Mouse (Mus musculus): ENCODE measurements around the gene Cacna1d.

Cacna1d gene

DNA sequence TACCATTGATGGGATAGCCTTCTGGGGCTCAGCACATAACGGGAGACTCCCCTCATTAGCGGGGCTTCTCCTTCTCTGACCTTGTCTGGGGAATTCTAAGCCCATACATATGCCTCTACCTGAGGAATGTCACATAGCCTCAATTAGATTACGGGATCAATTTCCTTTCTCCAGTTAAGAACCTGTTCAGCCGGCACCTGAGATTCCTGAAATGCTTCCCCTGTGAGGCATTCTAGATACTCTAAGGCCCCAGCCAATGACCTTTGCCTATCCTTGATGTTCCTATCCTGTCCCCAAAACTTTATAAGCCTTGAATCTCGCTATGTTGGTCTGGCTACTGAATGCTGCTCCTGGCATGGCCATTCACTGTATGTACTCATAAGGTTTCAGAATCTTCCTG, 17.6 kb downstream of the Cacna1d start:
- in situ Hi-C loops (cut with MboI; ENCODE audit: low pct_unique_long_range_greater_than_20kb in 1 of 2, low sequenced_read_pairs in 2 of 2, unreplicated experiment in 1 of 2), result no loop called here

- in situ Hi-C loops (cut with MboI; ENCODE audit: low pct_unique_long_range_greater_than_20kb in 1 of 2, low sequenced_read_pairs in 2 of 2, unreplicated experiment in 1 of 2), result no loop called here
These were observed 27.9 kb downstream of the Cacna1d start for GRCm38 (mm10) chr14:30463312-30463711.

DNA sequence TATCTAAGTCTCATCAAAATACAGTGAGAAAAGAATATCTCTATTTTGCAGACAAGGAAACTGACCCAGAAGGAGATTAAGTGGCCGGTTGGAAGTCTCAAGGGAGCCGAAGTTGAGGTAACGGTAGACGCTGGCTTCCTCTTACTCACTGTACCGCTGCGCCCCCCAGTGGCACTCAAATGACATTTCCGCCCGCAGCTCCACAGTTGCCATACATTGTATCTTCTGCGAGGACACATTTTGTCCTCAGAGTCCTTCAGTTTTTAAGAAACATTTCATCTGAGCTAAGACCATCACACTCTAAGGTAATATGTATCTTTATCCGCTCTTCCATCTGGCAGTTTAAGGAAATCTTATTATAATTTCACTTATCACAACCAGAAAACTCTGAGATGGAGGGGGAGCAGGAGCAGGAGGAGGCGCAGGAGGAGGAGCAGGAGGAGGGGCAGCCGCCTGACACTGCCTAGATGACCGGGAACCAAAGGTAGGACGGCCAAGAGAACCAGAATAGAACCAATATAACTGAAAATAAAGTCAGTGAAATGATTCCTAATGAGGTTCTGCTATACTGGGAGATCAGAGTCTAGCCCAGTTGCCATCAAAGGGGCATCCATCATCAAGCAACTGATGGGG, 31.2 kb downstream of the Cacna1d start:
- in situ Hi-C loops (cut with MboI; ENCODE audit: low pct_unique_long_range_greater_than_20kb in 1 of 2, low sequenced_read_pairs in 2 of 2, unreplicated experiment in 1 of 2), result loop anchor here in 1 of 2 experiments (10.0 kb wide), 1 partner anchor 325 kb away; no protein-coding TSS in a partner anchor

- in situ Hi-C loops (cut with MboI; ENCODE audit: low pct_unique_long_range_greater_than_20kb in 1 of 2, low sequenced_read_pairs in 2 of 2, unreplicated experiment in 1 of 2), result loop anchor here in 1 of 2 experiments (10.0 kb wide), 1 partner anchor 324 kb away; no protein-coding TSS in a partner anchor
These were observed 32.4 kb downstream of the Cacna1d start for GRCm38 (mm10) chr14:30458820-30459219.

DNA sequence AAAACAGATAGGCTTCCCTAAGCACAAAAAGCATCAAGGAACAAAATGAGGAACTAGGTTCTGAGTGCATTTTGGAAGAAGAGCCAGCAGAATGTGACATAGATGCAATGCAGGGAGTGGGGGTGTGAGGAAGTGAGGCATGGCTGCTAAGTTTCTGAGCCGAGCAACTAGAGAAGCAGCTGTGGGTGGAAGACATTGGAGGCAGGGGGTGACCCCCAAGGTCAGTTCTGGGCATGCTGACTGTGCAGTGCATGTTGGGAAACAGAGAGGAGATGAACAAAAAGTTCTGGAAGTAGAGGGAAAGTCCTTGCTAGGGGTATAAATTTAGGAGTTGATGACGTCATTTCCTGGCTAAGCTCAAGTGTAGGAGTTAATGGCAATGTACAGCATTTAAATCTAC, 33.4 kb downstream of the Cacna1d start:
- in situ Hi-C loops (cut with MboI; ENCODE audit: low pct_unique_long_range_greater_than_20kb in 1 of 2, low sequenced_read_pairs in 2 of 2, unreplicated experiment in 1 of 2), result loop anchor here in 1 of 2 experiments (10.0 kb wide), 1 partner anchor 323 kb away; no protein-coding TSS in a partner anchor

GRCm38 (mm10) chr14:30457436-30457835, 33.8 kb downstream of the Cacna1d start:
- in situ Hi-C loops (cut with MboI; ENCODE audit: low pct_unique_long_range_greater_than_20kb in 1 of 2, low sequenced_read_pairs in 2 of 2, unreplicated experiment in 1 of 2), result loop anchor here in 1 of 2 experiments (10.0 kb wide), 1 partner anchor 323 kb away; no protein-coding TSS in a partner anchor

DNA sequence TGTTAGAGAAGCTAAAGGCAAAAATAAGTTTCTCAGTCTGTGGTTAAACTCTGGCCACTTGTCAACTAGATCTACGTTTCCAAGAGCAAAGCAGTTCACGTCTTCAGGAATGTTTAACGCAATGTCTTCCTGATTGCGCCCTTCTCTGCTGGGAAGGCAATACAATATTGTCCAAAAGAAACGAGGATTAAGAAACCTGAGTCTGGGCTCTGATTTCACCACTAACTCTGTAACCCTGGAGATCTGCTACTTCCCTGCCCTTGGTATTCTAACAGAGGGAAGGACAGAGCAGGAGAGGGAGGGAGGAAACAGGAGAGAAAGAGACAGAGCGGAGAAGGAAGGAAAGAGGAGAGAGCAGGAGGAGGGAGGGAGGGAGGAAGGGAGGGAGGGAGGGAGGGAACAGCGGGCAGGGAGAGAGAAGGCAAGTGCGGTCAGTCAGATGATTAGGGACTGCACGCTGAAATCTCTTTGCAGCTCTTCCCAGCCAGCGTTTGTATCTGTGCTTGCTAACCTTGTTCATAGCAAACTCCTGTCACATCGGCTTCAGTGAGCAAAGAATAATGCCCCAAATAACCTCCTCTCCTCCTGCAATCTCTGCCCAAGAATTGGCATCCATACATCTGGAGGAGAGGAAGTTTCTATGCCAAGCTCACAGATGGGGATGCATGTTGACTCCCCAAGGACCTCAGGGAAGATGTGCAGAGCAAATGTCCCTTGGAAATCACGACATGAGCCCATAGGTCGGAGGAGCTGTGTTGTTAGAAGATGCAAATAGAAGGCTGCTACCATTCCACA, 35.3 kb downstream of the Cacna1d start:
- in situ Hi-C loops (cut with MboI; ENCODE audit: low pct_unique_long_range_greater_than_20kb in 1 of 2, low sequenced_read_pairs in 2 of 2, unreplicated experiment in 1 of 2), result loop anchor here in 1 of 2 experiments (10.0 kb wide), 1 partner anchor 321 kb away; no protein-coding TSS in a partner anchor

DNA sequence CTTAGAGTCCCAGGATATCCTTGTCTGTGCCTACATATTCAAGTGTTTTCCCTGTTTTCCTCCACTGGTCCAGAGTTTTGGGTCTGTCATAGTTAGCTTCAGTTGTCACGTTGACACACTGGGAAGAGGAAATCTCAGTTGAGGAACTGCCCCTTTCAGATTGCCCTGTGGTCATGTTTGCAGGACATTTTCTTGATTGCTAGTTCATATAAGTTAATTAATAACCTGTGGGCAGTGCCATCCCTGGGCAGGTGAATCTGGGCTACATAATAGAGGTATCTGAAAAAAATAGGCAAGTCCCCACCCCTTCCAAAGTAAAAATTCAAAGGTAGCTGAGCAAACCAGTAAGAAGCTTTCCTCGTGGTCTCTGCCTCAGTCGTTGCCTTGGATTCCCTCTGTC, 51.3 kb downstream of the Cacna1d start:
- in situ Hi-C loops (cut with MboI; ENCODE audit: low pct_unique_long_range_greater_than_20kb in 1 of 2, low sequenced_read_pairs in 2 of 2, unreplicated experiment in 1 of 2), result no loop called here

GRCm38 (mm10) chr14:30435316-30435715, 55.9 kb downstream of the Cacna1d start:
- in situ Hi-C loops (cut with MboI; ENCODE audit: low pct_unique_long_range_greater_than_20kb in 1 of 2, low sequenced_read_pairs in 2 of 2, unreplicated experiment in 1 of 2), result no loop called here

DNA sequence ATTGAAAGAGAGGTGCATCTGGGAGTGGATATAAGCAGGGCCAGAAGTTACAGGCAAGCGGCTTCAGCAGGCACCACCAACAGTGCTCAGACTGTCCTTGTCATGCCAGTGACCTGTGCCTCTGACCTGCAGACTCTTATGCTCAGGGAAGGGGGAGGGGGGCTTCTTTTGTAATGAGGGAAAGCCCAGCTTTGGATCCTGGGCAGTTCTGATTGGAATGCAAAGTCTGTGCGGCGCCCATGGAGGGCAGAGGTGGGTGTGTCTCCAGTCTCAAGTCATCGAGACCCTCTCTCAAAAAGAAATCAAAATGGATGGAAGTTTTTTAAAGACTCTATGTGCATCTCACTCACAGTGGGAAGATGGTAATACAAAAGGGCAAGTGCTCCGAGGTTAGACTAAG, 60.8 kb downstream of the Cacna1d start:
- in situ Hi-C loops (cut with MboI; ENCODE audit: low pct_unique_long_range_greater_than_20kb in 1 of 2, low sequenced_read_pairs in 2 of 2, unreplicated experiment in 1 of 2), result no loop called here

DNA sequence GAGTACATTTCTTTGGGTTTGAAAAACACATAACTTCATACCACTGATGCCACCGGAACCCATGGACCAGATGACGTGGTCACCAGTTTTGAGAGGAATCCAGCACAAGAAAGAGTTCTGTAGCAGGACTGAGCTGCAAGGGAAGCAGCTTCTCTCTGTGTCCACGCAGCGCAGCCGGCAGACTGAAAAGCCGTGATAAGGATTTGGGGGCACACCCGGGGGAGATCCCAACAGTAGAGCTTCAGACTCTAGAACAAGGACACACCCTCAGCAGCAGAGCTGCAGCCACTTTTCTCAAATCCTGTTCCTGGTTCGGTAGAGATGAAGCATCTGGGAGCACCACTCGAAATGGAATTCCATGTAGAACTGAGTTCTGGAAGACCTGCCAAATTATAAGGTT, 61.2 kb downstream of the Cacna1d start:
- in situ Hi-C loops (cut with MboI; ENCODE audit: low pct_unique_long_range_greater_than_20kb in 1 of 2, low sequenced_read_pairs in 2 of 2, unreplicated experiment in 1 of 2), result no loop called here

GRCm38 (mm10) chr14:30429606-30430005, 61.6 kb downstream of the Cacna1d start:
- in situ Hi-C loops (cut with MboI; ENCODE audit: low pct_unique_long_range_greater_than_20kb in 1 of 2, low sequenced_read_pairs in 2 of 2, unreplicated experiment in 1 of 2), result no loop called here

- in situ Hi-C loops (cut with MboI; ENCODE audit: low pct_unique_long_range_greater_than_20kb in 1 of 2, low sequenced_read_pairs in 2 of 2, unreplicated experiment in 1 of 2), result no loop called here
These were observed 62.5 kb downstream of the Cacna1d start for GRCm38 (mm10) chr14:30428757-30429156.

DNA sequence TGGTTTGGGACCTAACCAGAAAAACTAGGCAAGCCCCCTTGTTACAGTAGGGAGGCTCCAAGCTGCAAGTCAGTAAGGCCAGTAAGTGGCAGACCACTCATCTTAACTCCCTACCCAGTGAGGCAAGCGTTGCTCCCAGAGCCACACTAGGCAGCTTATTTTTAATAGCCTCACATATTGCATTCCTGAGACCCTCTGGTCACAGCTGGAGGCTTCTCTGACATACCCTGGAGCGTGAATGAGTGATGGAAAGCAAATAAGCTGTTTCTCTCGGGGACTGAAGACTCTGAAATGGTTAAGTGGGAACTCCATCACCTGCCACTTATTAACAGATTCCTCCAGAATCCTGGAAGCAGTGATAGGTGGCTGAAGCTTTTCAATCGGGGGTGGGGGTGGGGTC, 65.4 kb downstream of the Cacna1d start:
- in situ Hi-C loops (cut with MboI; ENCODE audit: low pct_unique_long_range_greater_than_20kb in 1 of 2, low sequenced_read_pairs in 2 of 2, unreplicated experiment in 1 of 2), result no loop called here

- in situ Hi-C loops (cut with MboI; ENCODE audit: low pct_unique_long_range_greater_than_20kb in 1 of 2, low sequenced_read_pairs in 2 of 2, unreplicated experiment in 1 of 2), result no loop called here
These were observed 66.1 kb downstream of the Cacna1d start for GRCm38 (mm10) chr14:30425175-30425574.

- in situ Hi-C loops (cut with MboI; ENCODE audit: low pct_unique_long_range_greater_than_20kb in 1 of 2, low sequenced_read_pairs in 2 of 2, unreplicated experiment in 1 of 2), result no loop called here
These were observed 66.6 kb downstream of the Cacna1d start for GRCm38 (mm10) chr14:30424638-30425037.

GRCm38 (mm10) chr14:30422376-30423140, 68.7 kb downstream of the Cacna1d start:
- in situ Hi-C loops (cut with MboI; ENCODE audit: low pct_unique_long_range_greater_than_20kb in 1 of 2, low sequenced_read_pairs in 2 of 2, unreplicated experiment in 1 of 2), result no loop called here

DNA sequence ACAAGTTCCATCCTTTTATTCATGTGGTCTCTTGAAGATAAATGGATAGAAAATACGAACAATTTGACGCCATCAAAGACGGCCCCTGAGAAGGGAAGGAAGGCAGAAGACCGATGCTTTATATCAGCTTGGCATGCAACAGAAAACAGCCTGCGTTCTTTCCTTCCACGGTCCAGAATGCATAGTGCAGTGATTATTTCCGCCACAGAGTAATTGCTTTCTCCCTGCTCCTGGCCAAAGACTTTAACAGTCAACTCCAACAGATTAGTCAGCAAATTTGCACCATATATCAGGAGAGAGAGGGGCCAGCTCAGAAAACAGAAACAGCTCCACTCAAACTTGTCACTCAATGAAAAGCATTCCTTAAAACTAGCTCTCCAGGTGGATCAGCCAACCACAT, 71.8 kb downstream of the Cacna1d start:
- in situ Hi-C loops (cut with MboI; ENCODE audit: low pct_unique_long_range_greater_than_20kb in 1 of 2, low sequenced_read_pairs in 2 of 2, unreplicated experiment in 1 of 2), result no loop called here

DNA sequence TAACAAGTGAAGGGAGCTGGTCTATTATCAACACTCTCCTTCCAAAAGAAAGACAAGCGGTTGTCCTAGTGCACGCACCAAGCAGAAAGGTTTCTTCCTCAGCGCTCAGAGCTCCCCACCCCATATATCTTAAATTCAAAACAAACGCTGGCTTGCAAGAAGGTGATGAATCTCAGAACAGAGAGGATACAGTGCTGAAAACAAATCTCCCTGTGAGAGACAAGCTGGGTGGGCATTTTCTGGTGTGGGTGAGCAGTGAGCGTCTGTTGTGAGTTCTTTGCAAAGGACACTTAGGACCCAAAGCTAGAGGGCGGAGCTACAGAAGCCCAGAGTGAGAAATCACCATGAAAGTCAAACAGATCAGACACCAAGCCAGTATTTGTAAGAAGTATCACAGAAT, 72.2 kb downstream of the Cacna1d start:
- in situ Hi-C loops (cut with MboI; ENCODE audit: low pct_unique_long_range_greater_than_20kb in 1 of 2, low sequenced_read_pairs in 2 of 2, unreplicated experiment in 1 of 2), result no loop called here

Data from mouse embryonic stem cell (cell line).